Mouse (Mus musculus): Measurements from ENCODE around the gene Olfr295.

Gene Olfr295

DNA sequence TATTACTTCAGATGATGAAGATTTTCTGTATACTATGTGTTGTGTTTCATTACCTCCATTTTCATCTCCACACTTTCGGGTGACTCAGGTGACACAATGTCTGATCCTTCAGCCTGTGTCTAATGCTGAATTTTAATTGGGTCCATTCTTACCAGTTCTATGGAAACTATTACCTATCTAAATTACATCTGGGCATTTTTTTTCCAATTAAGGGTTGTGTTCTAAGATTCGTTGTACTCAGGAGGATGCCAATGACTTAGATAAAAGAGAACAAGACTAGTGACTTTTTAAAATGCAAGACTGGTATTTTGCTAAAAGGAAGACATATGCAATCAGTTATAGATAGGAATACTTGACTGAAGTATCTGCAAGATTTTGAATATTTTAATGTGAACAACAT lies at the start of gene Olfr295:
Olfr295 (plus strand) TSS at position 301 of the 400 bp plus-strand sequence.
- DNase-seq (ENCODE audit: low spot score in 2 of 2): no peak

DNA sequence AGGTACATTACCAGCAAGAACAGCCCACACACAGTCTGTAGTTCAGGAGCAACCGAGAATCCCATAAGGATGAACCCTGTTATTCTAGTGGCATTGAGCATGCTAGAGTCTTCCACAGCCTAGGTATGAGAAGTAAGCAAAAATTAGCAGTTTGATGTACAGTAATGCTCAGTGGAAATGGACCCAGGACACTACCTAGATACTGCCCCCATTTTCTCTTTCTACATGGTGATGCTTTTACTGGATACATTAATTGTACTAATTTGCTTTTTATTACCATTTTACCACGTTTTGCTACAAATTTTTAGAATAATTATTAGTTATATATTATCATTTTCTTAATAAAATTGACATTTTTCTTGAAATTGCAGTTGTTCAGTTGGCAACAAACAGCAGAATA lies 32.9 kb downstream of the Olfr295 start, which contains the start of gene Olfr294:
Olfr294 (minus strand) TSS at position 101 of the 400 bp plus-strand sequence.
- no peak for DNase-seq (ENCODE audit: low spot score in 2 of 2)
